Mouse (Mus musculus): ENCODE data around the gene Eif3i. TPM values are rescaled to one million over a fixed set of nuclear protein-coding genes. Genes with fewer than 3 reads are reported as not detected.
A peak's percentile ranks its signal among the peaks of the same experiment; 100 is the strongest.

Eif3i gene
- polyA plus RNA-seq, 1 experiment from 2014 or later = 274 TPM

GRCm38 (mm10) chr4:129615801-129616290, 15.4 kb upstream of the Eif3i start:
- Histone ChIP-seq H3K36me3 (ENCODE audit: control insufficient read depth, insufficient read depth, low read length) (peaks cover 2% of the 10 kb centered on the region; the same call in 1 of the 2 replicates), H3K9ac (ENCODE audit: low read depth, low read length) (no peak overlapping the region), H3K4me3 (ENCODE audit: low read depth, low read length) (no peak overlapping the region), H3K9me3 (ENCODE audit: control insufficient read depth, low read length) (no peaks in the 10 kb centered on the region), H3K4me2 (replicated peaks; ENCODE audit: low read depth, low read length) (no peak overlapping the region), H3K27me3 (ENCODE audit: control insufficient read depth, insufficient read depth, low read length) (no peaks in the 10 kb centered on the region), H3K4me1 (replicated peaks; ENCODE audit: control insufficient read depth, insufficient read depth, low read length) (peaks cover 3% of the 10 kb centered on the region; the same call in 1 of the 2 replicates), H3K27ac (ENCODE audit: low read depth, low read length) (no peak overlapping the region)
- WGBS = 90% methylated on average over 9 of the region's 9 CpGs
- no peak for ATAC-seq (ENCODE audit: low FRiP score)
- no peak for DNase-seq (ENCODE audit: low spot score)

- H3K36me3 ChIP-seq (ENCODE audit: control insufficient read depth, insufficient read depth, low read length) = peaks cover 2% of the 10 kb centered on the region; the same call in 1 of the 2 replicates
- no peak within 1 kb of the TSS for H3K9ac ChIP-seq (ENCODE audit: low read depth, low read length)
- 90% methylated on average over 6 of the region's 6 CpGs for WGBS
- ATAC-seq (ENCODE audit: low FRiP score) = no peak
- no peak within 1 kb of the TSS for H3K4me2 ChIP-seq (replicated peaks; ENCODE audit: low read depth, low read length)
- H3K9me3 ChIP-seq (ENCODE audit: control insufficient read depth, low read length) = no peaks in the 10 kb centered on the region
- peaks cover 3% of the 10 kb centered on the region; the same call in 1 of the 2 replicates for H3K4me1 ChIP-seq (replicated peaks; ENCODE audit: control insufficient read depth, insufficient read depth, low read length)
- no peak within 1 kb of the TSS for H3K4me3 ChIP-seq (ENCODE audit: low read depth, low read length)
- H3K27ac ChIP-seq (ENCODE audit: low read depth, low read length) = no peak within 1 kb of the TSS
- H3K27me3 ChIP-seq (ENCODE audit: control insufficient read depth, insufficient read depth, low read length) = no peaks in the 10 kb centered on the region
- DNase-seq (ENCODE audit: low spot score) = no peak
Measured at GRCm38 (mm10) chr4:129614093-129614492, 13.6 kb upstream of the Eif3i start, which contains the start of gene Dcdc2b. Gene Dcdc2b (minus strand): TSS chr4:129614257.

- Histone ChIP-seq H3K27me3 (ENCODE audit: control insufficient read depth, insufficient read depth, low read length) (no peaks in the 10 kb centered on the region), H3K4me1 (replicated peaks; ENCODE audit: control insufficient read depth, insufficient read depth, low read length) (no peaks in the 10 kb centered on the region), H3K4me3 (ENCODE audit: low read depth, low read length) (no peak overlapping the region), H3K9me3 (ENCODE audit: control insufficient read depth, low read length) (no peaks in the 10 kb centered on the region), H3K9ac (ENCODE audit: low read depth, low read length) (no peak overlapping the region), H3K4me2 (replicated peaks; ENCODE audit: low read depth, low read length) (no peak overlapping the region), H3K27ac (ENCODE audit: low read depth, low read length) (no peak overlapping the region), H3K36me3 (ENCODE audit: control insufficient read depth, insufficient read depth, low read length) (0 out of 2 replicates have a peak, but pooled peaks cover 3% of the 10 kb centered on the region)
- ATAC-seq (ENCODE audit: low FRiP score) (no peak), DNase-seq (ENCODE audit: low spot score) (no peak)
- 54% methylated on average over 4 of the region's 4 CpGs for WGBS
Measured at GRCm38 (mm10) chr4:129610472-129610871, 10.0 kb upstream of the Eif3i start.

- no peak overlapping the region for H3K4me3 ChIP-seq (ENCODE audit: low read depth, low read length)
- no peak for ATAC-seq (ENCODE audit: low FRiP score)
- no peak for DNase-seq (ENCODE audit: low spot score)
- no peaks in the 10 kb centered on the region for H3K9me3 ChIP-seq (ENCODE audit: control insufficient read depth, low read length)
- H3K9ac ChIP-seq (ENCODE audit: low read depth, low read length) = no peak overlapping the region
- 75% methylated on average over 4 of the region's 4 CpGs for WGBS
- 0 out of 2 replicates have a peak, but pooled peaks cover 3% of the 10 kb centered on the region for H3K36me3 ChIP-seq (ENCODE audit: control insufficient read depth, insufficient read depth, low read length)
- no peak overlapping the region for H3K4me2 ChIP-seq (replicated peaks; ENCODE audit: low read depth, low read length)
- H3K4me1 ChIP-seq (replicated peaks; ENCODE audit: control insufficient read depth, insufficient read depth, low read length) = no peaks in the 10 kb centered on the region
- no peak overlapping the region for H3K27ac ChIP-seq (ENCODE audit: low read depth, low read length)
- H3K27me3 ChIP-seq (ENCODE audit: control insufficient read depth, insufficient read depth, low read length) = no peaks in the 10 kb centered on the region
Measured at GRCm38 (mm10) chr4:129610026-129610425, 9.6 kb upstream of the Eif3i start.

- 87% methylated on average over 12 of the region's 12 CpGs for WGBS
- no peak for DNase-seq (ENCODE audit: low spot score)
Measured at GRCm38 (mm10) chr4:129609139-129609631, 8.7 kb upstream of the Eif3i start.

GRCm38 (mm10) chr4:129608426-129609025, 8.1 kb upstream of the Eif3i start:
- 0 out of 2 replicates have a peak, but pooled peaks cover 3% of the 10 kb centered on the region for H3K36me3 ChIP-seq (ENCODE audit: control insufficient read depth, insufficient read depth, low read length)
- WGBS = 36% methylated on average over 7 of the region's 7 CpGs

More at GRCm38 (mm10) chr4:129609139-129609631, 8.7 kb upstream of the Eif3i start:
- Histone ChIP-seq H3K36me3 (ENCODE audit: control insufficient read depth, insufficient read depth, low read length) (0 out of 2 replicates have a peak, but pooled peaks cover 3% of the 10 kb centered on the region), H3K27ac (ENCODE audit: low read depth, low read length) (no peak overlapping the region), H3K4me1 (replicated peaks; ENCODE audit: control insufficient read depth, insufficient read depth, low read length) (no peaks in the 10 kb centered on the region), H3K27me3 (ENCODE audit: control insufficient read depth, insufficient read depth, low read length) (no peaks in the 10 kb centered on the region), H3K9me3 (ENCODE audit: control insufficient read depth, low read length) (no peaks in the 10 kb centered on the region), H3K4me2 (replicated peaks; ENCODE audit: low read depth, low read length) (no peak overlapping the region), H3K4me3 (ENCODE audit: low read depth, low read length) (no peak overlapping the region), H3K9ac (ENCODE audit: low read depth, low read length) (no peak overlapping the region)
- ATAC-seq (ENCODE audit: low FRiP score) = no peak

GRCm38 (mm10) chr4:129588865-129589264, 11.6 kb downstream of the Eif3i start:
- no peaks in the 10 kb centered on the region for H3K4me1 ChIP-seq (replicated peaks; ENCODE audit: control insufficient read depth, insufficient read depth, low read length)
- peaks cover 14% of the 10 kb centered on the region for H3K36me3 ChIP-seq (ENCODE audit: control insufficient read depth, insufficient read depth, low read length)
- DNase-seq (ENCODE audit: low spot score) (no peak), ATAC-seq (ENCODE audit: low FRiP score) (no peak)
- no peak overlapping the region for H3K27ac ChIP-seq (ENCODE audit: low read depth, low read length)
- no peak overlapping the region for H3K4me3 ChIP-seq (ENCODE audit: low read depth, low read length)
- H3K9ac ChIP-seq (ENCODE audit: low read depth, low read length) = no peak overlapping the region
- 86% methylated on average over 4 of the region's 4 CpGs for WGBS
- H3K27me3 ChIP-seq (ENCODE audit: control insufficient read depth, insufficient read depth, low read length) = no peaks in the 10 kb centered on the region
- H3K4me2 ChIP-seq (replicated peaks; ENCODE audit: low read depth, low read length) = no peak overlapping the region
- no peaks in the 10 kb centered on the region for H3K9me3 ChIP-seq (ENCODE audit: control insufficient read depth, low read length)

More at GRCm38 (mm10) chr4:129608426-129609025, 8.1 kb upstream of the Eif3i start:
- no peaks in the 10 kb centered on the region for H3K4me1 ChIP-seq (replicated peaks; ENCODE audit: control insufficient read depth, insufficient read depth, low read length)
- no peaks in the 10 kb centered on the region for H3K9me3 ChIP-seq (ENCODE audit: control insufficient read depth, low read length)
- no peak overlapping the region for H3K27ac ChIP-seq (ENCODE audit: low read depth, low read length)
- no peak overlapping the region for H3K4me2 ChIP-seq (replicated peaks; ENCODE audit: low read depth, low read length)
- peak; percentile 91 for DNase-seq (ENCODE audit: low spot score)
- peak; percentile 76 for ATAC-seq (ENCODE audit: low FRiP score)
- H3K27me3 ChIP-seq (ENCODE audit: control insufficient read depth, insufficient read depth, low read length) = no peaks in the 10 kb centered on the region
- H3K9ac ChIP-seq (ENCODE audit: low read depth, low read length) = no peak overlapping the region
- no peak overlapping the region for H3K4me3 ChIP-seq (ENCODE audit: low read depth, low read length)

- DNase-seq (ENCODE audit: low spot score) (no peak), ATAC-seq (ENCODE audit: low FRiP score) (no peak)
- H3K9ac ChIP-seq (ENCODE audit: low read depth, low read length) = no peak overlapping the region
- H3K4me3 ChIP-seq (ENCODE audit: low read depth, low read length) = no peak overlapping the region
- WGBS = 59% methylated on average over 1 of the region's 1 CpGs
- H3K9me3 ChIP-seq (ENCODE audit: control insufficient read depth, low read length) = no peaks in the 10 kb centered on the region
- H3K4me1 ChIP-seq (replicated peaks; ENCODE audit: control insufficient read depth, insufficient read depth, low read length) = no peaks in the 10 kb centered on the region
- no peaks in the 10 kb centered on the region for H3K27me3 ChIP-seq (ENCODE audit: control insufficient read depth, insufficient read depth, low read length)
- peaks cover 6% of the 10 kb centered on the region; the same call in 1 of the 2 replicates for H3K36me3 ChIP-seq (ENCODE audit: control insufficient read depth, insufficient read depth, low read length)
- H3K27ac ChIP-seq (ENCODE audit: low read depth, low read length) = no peak overlapping the region
- H3K4me2 ChIP-seq (replicated peaks; ENCODE audit: low read depth, low read length) = no peak overlapping the region
Measured at GRCm38 (mm10) chr4:129586943-129587342, 13.5 kb downstream of the Eif3i start.

- no peaks in the 10 kb centered on the region for H3K36me3 ChIP-seq (ENCODE audit: control insufficient read depth, insufficient read depth, low read length)
- H3K9ac ChIP-seq (ENCODE audit: low read depth, low read length) = no peak overlapping the region
- no peak overlapping the region for H3K4me2 ChIP-seq (replicated peaks; ENCODE audit: low read depth, low read length)
- H3K27me3 ChIP-seq (ENCODE audit: control insufficient read depth, insufficient read depth, low read length) = no peaks in the 10 kb centered on the region
- H3K4me1 ChIP-seq (replicated peaks; ENCODE audit: control insufficient read depth, insufficient read depth, low read length) = no peaks in the 10 kb centered on the region
- no peak overlapping the region for H3K27ac ChIP-seq (ENCODE audit: low read depth, low read length)
- no peaks in the 10 kb centered on the region for H3K9me3 ChIP-seq (ENCODE audit: control insufficient read depth, low read length)
- no peak overlapping the region for H3K4me3 ChIP-seq (ENCODE audit: low read depth, low read length)
- WGBS = 77% methylated on average over 9 of the region's 9 CpGs
- no peak for ATAC-seq (ENCODE audit: low FRiP score)
- DNase-seq (ENCODE audit: low spot score) = no peak
Measured at GRCm38 (mm10) chr4:129585773-129586172, 14.7 kb downstream of the Eif3i start.

Data from hindbrain, embryonic 11.5 days (tissue).